Mouse (Mus musculus): ENCODE results near the gene Rffl.

GRCm38 (mm10) chr11:82904952-82905351 is 33.9 kb upstream of the Rffl start:
- TF ChIP-seq CTCF (IDR thresholded peaks at IDR 0.05; ENCODE audit: control insufficient read depth, insufficient read depth, insufficient read length) = no peak
- no peak for TF ChIP-seq MAX (IDR thresholded peaks at IDR 0.05)

Measured in C2C12 (cell line).